Mouse (Mus musculus): ENCODE measurements around the gene Creld1. TPM values are rescaled to one million over a fixed set of nuclear protein-coding genes. Genes with fewer than 3 reads are reported as not detected.

Gene Creld1
- polyA plus RNA-seq, 1 experiment from 2014 or later = 74.8 TPM

- H3K9me3 ChIP-seq = no peaks in the 10 kb centered on the region
- no peak overlapping the region for H3K27ac ChIP-seq
- WGBS = 65% methylated on average over 10 of the region's 10 CpGs
- no peak overlapping the region for H3K4me3 ChIP-seq
- H3K4me1 ChIP-seq = peaks cover 12% of the 10 kb centered on the region
- H3K9ac ChIP-seq = no peak overlapping the region
- no peak overlapping the region for H3K4me2 ChIP-seq
- no peaks in the 10 kb centered on the region for H3K36me3 ChIP-seq (replicated peaks)
- no peak for ATAC-seq (replicated peaks)
- H3K27me3 ChIP-seq (replicated peaks) = peaks cover 24% of the 10 kb centered on the region
Observed at GRCm38 (mm10) chr6:113472061-113472460, 11.0 kb upstream of the Creld1 start.

GRCm38 (mm10) chr6:113473246-113473645 is 9.9 kb upstream of the Creld1 start:
- no peak overlapping the region for H3K27ac ChIP-seq
- H3K4me3 ChIP-seq = no peak overlapping the region
- H3K9me3 ChIP-seq = no peaks in the 10 kb centered on the region
- H3K4me1 ChIP-seq = peaks cover 12% of the 10 kb centered on the region
- no peak for ATAC-seq (replicated peaks)
- no peaks in the 10 kb centered on the region for H3K36me3 ChIP-seq (replicated peaks)
- H3K9ac ChIP-seq = no peak overlapping the region
- H3K4me2 ChIP-seq = no peak overlapping the region
- 85% methylated on average over 2 of the region's 2 CpGs for WGBS
- H3K27me3 ChIP-seq (replicated peaks) = peaks cover 24% of the 10 kb centered on the region

DNA sequence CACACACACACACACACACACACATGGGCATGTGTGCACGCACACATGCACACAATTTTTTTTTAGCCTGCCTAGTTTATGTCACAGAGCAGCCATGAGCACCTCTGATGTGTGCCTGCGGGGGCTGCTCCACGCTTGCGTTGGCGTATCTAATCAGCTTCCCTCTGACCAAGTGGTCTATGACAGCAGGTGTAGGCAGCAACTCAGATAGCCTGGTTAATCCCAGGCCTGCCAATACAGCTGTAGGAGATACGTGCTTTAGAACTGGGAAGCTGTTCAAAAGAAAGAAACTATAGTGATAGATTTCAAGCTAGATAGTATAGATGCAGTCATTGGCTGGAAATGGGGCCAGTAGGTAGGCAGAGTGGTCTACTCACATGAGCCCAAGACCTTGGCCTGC is 9.4 kb upstream of the Creld1 start:
- Histone ChIP-seq H3K4me1 (peaks cover 12% of the 10 kb centered on the region), H3K9me3 (no peaks in the 10 kb centered on the region), H3K9ac (no peak overlapping the region), H3K4me3 (no peak overlapping the region), H3K4me2 (no peak overlapping the region), H3K27ac (no peak overlapping the region), H3K27me3 (replicated peaks) (peaks cover 24% of the 10 kb centered on the region), H3K36me3 (replicated peaks) (no peaks in the 10 kb centered on the region)
- ATAC-seq (replicated peaks) = no peak
- WGBS = 73% methylated on average over 6 of the region's 6 CpGs

DNA sequence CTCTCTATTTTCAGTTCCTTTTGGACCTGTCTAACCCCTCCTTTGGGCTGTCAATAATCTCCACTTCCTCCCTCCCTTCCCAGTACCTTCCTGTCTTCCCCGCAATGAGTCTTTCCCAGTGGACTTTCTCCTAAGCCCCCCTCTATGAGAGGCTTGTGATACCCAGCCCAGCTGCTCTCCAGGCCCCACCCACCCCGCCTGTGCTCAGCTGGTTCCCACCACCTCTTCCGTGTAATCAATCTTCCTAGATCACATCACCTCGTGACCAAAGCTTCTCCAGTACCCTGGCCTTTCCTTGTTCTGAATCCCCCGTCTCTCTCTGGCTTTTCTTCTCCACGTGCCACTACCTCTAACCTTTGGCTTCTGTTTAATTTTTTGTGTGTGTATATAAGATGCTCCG is 5.7 kb upstream of the Creld1 start:
- H3K4me1 ChIP-seq = peaks cover 9% of the 10 kb centered on the region
- H3K4me2 ChIP-seq = no peak overlapping the region
- no peak overlapping the region for H3K27ac ChIP-seq
- H3K36me3 ChIP-seq (replicated peaks) = no peaks in the 10 kb centered on the region
- 58% methylated on average over 7 of the region's 7 CpGs for WGBS
- no peak overlapping the region for H3K9ac ChIP-seq
- 0 out of 2 replicates have a peak, but pooled peaks cover 3% of the 10 kb centered on the region for H3K27me3 ChIP-seq (replicated peaks)
- H3K9me3 ChIP-seq = no peaks in the 10 kb centered on the region
- no peak overlapping the region for H3K4me3 ChIP-seq
- no peak for ATAC-seq (replicated peaks)

GRCm38 (mm10) chr6:113478906-113479305 is 4.2 kb upstream of the Creld1 start:
- no peak for ATAC-seq (replicated peaks)
- Histone ChIP-seq H3K27ac (no peak overlapping the region), H3K4me3 (no peak overlapping the region), H3K9ac (no peak overlapping the region), H3K27me3 (replicated peaks) (0 out of 2 replicates have a peak, but pooled peaks cover 3% of the 10 kb centered on the region), H3K9me3 (no peaks in the 10 kb centered on the region), H3K36me3 (replicated peaks) (no peaks in the 10 kb centered on the region), H3K4me1 (peaks cover 16% of the 10 kb centered on the region), H3K4me2 (no peak overlapping the region)
- 86% methylated on average over 10 of the region's 10 CpGs for WGBS

DNA sequence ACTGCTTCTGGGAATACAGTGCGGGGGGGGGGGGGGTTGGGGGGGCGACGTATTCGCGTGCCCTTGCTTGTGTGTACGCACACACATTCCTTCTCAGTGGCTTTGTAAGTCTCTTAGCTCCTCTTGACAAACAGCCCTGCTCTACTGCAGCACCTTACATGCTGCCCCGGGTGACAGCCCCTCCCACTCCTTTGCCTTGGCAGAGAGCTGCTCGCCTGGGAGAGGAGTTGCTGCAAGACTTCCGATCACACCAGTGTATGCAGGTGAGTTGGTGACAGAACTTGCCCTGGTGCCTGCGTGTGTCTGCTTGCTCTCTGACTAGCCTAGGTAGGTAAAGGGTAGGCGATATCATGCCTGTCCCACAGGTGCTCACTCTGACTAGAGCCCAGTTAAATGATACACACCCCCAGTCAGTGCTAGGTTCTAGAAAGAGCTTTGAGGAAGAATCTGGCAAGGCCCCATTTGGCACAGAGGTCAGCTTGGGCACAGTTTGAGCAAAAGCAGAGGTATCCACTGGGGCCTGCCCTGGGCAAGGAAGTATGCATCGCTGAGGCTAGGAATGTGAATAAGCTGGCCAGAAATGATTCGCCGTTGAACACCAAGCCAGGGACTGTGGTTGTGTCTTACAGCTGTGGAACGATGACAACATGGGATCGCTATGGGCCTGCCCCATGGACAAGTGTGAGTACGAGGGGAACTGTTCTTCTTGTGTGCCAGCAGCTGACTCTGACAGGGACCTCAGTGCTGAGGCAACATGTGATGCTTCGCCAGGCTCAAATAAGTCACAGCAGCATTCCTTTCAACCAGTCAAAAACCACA is 2.3 kb upstream of the Creld1 start:
- ATAC-seq (replicated peaks) = no peak
- Histone ChIP-seq H3K9me3 (no peaks in the 10 kb centered on the region), H3K27me3 (replicated peaks) (0 out of 2 replicates have a peak, but pooled peaks cover 3% of the 10 kb centered on the region), H3K4me1 (peaks cover 34% of the 10 kb centered on the region), H3K4me3 (no peak overlapping the region), H3K9ac (no peak overlapping the region), H3K36me3 (replicated peaks) (no peaks in the 10 kb centered on the region), H3K4me2 (no peak overlapping the region), H3K27ac (no peak overlapping the region)
- 69% methylated on average over 18 of the region's 18 CpGs for WGBS

DNA sequence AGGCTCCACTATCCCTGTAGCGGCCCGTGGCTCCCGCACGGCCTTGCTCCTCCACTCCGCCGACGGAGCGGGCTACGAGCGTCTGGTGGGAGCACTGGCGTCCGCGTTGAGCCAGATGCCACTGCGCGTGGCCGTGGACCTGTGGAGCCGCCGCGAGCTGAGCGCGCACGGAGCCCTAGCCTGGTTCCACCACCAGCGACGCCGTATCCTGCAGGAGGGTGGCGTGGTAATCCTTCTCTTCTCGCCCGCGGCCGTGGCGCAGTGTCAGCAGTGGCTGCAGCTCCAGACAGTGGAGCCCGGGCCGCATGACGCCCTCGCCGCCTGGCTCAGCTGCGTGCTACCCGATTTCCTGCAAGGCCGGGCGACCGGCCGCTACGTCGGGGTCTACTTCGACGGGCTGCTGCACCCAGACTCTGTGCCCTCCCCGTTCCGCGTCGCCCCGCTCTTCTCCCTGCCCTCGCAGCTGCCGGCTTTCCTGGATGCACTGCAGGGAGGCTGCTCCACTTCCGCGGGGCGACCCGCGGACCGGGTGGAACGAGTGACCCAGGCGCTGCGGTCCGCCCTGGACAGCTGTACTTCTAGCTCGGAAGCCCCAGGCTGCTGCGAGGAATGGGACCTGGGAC is 509 bp upstream of the Creld1 start:
- Histone ChIP-seq H3K27me3 (replicated peaks) (0 out of 2 replicates have a peak, but pooled peaks cover 3% of the 10 kb centered on the region), H3K9ac (peak overlapping the region; percentile 83), H3K4me1 (peaks cover 43% of the 10 kb centered on the region), H3K36me3 (replicated peaks) (no peaks in the 10 kb centered on the region), H3K4me3 (peak overlapping the region; percentile 65), H3K27ac (peak overlapping the region; percentile 83), H3K4me2 (peak overlapping the region; percentile 92), H3K9me3 (no peaks in the 10 kb centered on the region)
- ATAC-seq (replicated peaks) = peak; percentile 66
- WGBS = under 1% methylated on average over 63 of the region's 65 CpGs

- no peaks in the 10 kb centered on the region for H3K9me3 ChIP-seq
- peaks cover 43% of the 10 kb centered on the region for H3K4me1 ChIP-seq
- peaks cover 6% of the 10 kb centered on the region; the same call in 1 of the 2 replicates for H3K36me3 ChIP-seq (replicated peaks)
- peak; percentile 67 for ATAC-seq (replicated peaks)
- peak overlapping the region; percentile 83 for H3K27ac ChIP-seq
- 0 out of 2 replicates have a peak, but pooled peaks cover 3% of the 10 kb centered on the region for H3K27me3 ChIP-seq (replicated peaks)
- H3K4me3 ChIP-seq = peak overlapping the region; percentile 65
- 6% methylated on average over 10 of the region's 10 CpGs for WGBS
- H3K4me2 ChIP-seq = peak overlapping the region; percentile 92
- peak overlapping the region; percentile 83 for H3K9ac ChIP-seq
Observed at GRCm38 (mm10) chr6:113483729-113484128, 632 bp downstream of the Creld1 start.

DNA sequence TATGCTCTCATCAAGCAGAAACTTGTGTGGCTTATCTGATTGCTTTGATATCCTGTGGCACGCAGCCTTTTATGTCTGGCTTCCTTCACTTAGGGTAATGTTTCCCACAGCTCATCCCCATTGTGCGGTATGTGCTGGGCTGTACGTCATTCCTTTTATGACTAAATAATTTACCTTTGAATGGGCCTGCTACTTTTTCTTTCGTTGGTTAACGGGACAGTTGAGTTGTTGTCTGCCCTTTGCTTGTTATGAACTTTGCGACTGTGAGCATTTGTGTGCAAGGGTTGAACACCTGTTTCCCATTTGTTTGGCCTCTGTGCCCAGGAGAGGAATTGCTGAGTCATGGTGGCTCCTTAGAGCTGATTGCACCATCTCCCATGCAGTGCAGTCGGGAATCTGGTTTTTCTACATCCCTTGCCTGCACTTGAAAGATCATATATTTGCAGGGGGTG is 4.1 kb downstream of the Creld1 start:
- Histone ChIP-seq H3K27me3 (replicated peaks) (no peaks in the 10 kb centered on the region), H3K9me3 (no peaks in the 10 kb centered on the region), H3K4me3 (no peak overlapping the region), H3K9ac (no peak overlapping the region), H3K27ac (no peak overlapping the region), H3K4me2 (no peak overlapping the region), H3K4me1 (peaks cover 36% of the 10 kb centered on the region), H3K36me3 (replicated peaks) (peaks cover 34% of the 10 kb centered on the region)
- no peak for ATAC-seq (replicated peaks)
- 67% methylated on average over 7 of the region's 7 CpGs for WGBS

DNA sequence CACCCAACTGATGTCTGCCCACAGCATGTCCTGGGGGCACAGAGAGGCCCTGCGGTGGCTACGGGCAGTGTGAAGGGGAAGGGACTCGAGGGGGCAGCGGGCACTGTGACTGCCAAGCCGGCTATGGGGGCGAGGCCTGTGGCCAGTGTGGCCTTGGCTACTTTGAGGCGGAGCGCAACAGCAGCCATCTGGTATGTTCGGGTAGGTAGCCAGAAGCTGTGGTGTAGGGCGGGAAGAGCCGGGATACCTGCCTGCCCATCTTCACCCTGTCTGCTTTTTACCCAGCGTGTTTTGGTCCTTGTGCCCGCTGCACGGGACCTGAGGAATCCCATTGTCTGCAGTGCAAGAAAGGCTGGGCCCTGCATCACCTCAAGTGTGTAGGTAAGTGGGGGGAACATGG is 6.3 kb downstream of the Creld1 start:
- Histone ChIP-seq H3K9me3 (no peaks in the 10 kb centered on the region), H3K4me1 (peaks cover 25% of the 10 kb centered on the region), H3K27ac (no peak overlapping the region), H3K4me2 (no peak overlapping the region), H3K36me3 (replicated peaks) (peaks cover 40% of the 10 kb centered on the region), H3K9ac (no peak overlapping the region), H3K27me3 (replicated peaks) (no peaks in the 10 kb centered on the region), H3K4me3 (no peak overlapping the region)
- WGBS = 95% methylated on average over 14 of the region's 14 CpGs
- ATAC-seq (replicated peaks) = no peak

DNA sequence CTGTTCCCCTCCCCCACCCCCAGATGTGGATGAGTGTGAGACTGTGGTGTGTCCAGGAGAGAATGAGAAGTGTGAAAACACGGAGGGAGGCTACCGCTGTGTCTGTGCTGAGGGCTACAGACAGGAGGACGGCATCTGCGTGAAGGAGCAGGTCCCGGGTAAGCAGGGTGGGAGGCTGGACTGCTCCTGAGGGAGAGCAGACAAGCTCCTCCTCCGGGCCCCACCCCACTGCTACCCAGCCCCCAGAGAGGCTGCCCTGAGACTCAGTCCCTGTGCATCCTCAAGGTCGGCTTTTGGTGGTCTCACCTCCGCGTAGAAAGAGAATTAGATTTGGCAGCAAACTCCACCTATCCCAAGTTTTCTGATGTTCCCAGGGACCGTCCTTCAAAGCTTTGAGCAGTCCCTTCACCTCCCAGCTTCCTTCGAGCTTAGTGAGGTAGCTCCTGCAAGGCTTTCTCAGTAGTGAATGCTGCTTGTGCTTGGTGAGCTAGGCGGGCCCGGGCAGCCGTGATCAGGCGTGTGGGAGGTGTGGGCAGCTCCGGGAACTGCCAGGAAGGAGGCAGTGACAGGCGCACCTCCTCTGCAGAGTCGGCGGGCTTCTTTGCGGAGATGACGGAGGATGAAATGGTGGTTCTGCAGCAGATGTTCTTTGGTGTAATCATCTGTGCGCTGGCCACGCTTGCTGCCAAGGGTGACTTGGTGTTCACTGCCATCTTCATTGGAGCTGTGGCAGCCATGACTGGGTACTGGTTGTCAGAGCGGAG is 9.2 kb downstream of the Creld1 start:
- Histone ChIP-seq H3K4me2 (no peak overlapping the region), H3K9ac (no peak overlapping the region), H3K4me1 (peaks cover 12% of the 10 kb centered on the region), H3K9me3 (no peaks in the 10 kb centered on the region), H3K4me3 (no peak overlapping the region), H3K27ac (no peak overlapping the region), H3K27me3 (replicated peaks) (peaks cover 6% of the 10 kb centered on the region; the same call in 1 of the 2 replicates), H3K36me3 (replicated peaks) (peaks cover 40% of the 10 kb centered on the region)
- 81% methylated on average over 24 of the region's 24 CpGs for WGBS
- ATAC-seq (replicated peaks) = no peak

DNA sequence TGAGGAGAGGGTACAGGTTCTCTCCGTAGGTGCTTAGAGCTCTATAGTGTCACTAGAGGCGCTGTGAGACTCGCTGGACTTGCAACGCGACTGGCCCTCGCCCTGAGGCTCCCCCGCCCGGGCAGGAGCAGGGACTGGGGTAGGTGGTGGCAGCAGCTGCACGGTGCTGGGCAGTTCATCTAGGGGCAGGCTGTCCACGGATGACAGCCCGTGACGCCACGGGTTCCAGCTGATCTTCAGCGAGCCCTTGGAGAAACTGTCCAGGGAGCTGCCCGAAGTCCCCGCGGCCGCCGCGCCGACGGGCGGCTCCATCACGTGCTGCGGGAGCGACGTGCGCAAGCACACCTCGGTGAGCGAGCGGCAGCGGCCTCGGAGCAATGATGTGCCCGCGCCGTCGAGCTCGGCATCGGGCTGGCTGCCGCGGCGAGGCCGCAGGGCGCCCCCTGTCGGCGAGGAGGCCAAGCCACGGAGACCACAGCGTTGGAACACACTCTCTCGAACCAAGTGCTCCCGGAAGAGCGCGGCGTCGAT is 11.2 kb downstream of the Creld1 start:
- peak; percentile 76 for ATAC-seq (replicated peaks)
- H3K9me3 ChIP-seq = no peaks in the 10 kb centered on the region
- peak overlapping the region; percentile 36 for H3K4me3 ChIP-seq
- no peak overlapping the region for H3K27ac ChIP-seq
- H3K4me2 ChIP-seq = peak overlapping the region; percentile 59
- peaks cover 6% of the 10 kb centered on the region; the same call in 1 of the 2 replicates for H3K27me3 ChIP-seq (replicated peaks)
- 2% methylated on average over 53 of the region's 54 CpGs for WGBS
- peaks cover 12% of the 10 kb centered on the region for H3K4me1 ChIP-seq
- H3K9ac ChIP-seq = peak overlapping the region; percentile 30
- peaks cover 33% of the 10 kb centered on the region for H3K36me3 ChIP-seq (replicated peaks)

All from midbrain, embryonic 15.5 days (tissue).